Mouse (Mus musculus) megakaryocyte, embryonic 14.5 days (primary cell): ENCODE results near the gene Ccnt1.

Experiments
- FLI1 ChIP-seq: IDR thresholded peaks from 2 replicates; pipeline ENCODE4 v1.6.1; 2012; ENCODE audit warnings: low read length, inconsistent platforms, mixed read lengths
- GATA1 ChIP-seq: IDR thresholded peaks from 3 replicates; pipeline ENCODE4 v1.6.1; 2012; ENCODE audit warnings: mixed read lengths, low read length, inconsistent platforms, borderline replicate concordance

- TF ChIP-seq GATA1 = no peak
- no peak for TF ChIP-seq FLI1
Measured at GRCm38 (mm10) chr15:98546843-98547242, 23.9 kb downstream of the Ccnt1 start.
